Mouse (Mus musculus) urinary bladder, postnatal 10 days (tissue): ENCODE measurements around the gene Il6ra.

Experiments
- DNase-seq: peaks from one replicate; pipeline ENCODE4 v3.0.0; 2022; ENCODE audit warnings: low spot score

Il6ra gene

GRCm38 (mm10) chr3:89847596-89847995 is 65.4 kb downstream of the Il6ra start:
- no peak for DNase-seq

- no peak for DNase-seq
These were observed 65.9 kb downstream of the Il6ra start for GRCm38 (mm10) chr3:89847126-89847525.

GRCm38 (mm10) chr3:89845814-89846213 is 67.2 kb downstream of the Il6ra start:
- no peak for DNase-seq

GRCm38 (mm10) chr3:89843148-89843547 is 69.8 kb downstream of the Il6ra start:
- DNase-seq = no peak

- no peak for DNase-seq
These were observed 70.7 kb downstream of the Il6ra start for GRCm38 (mm10) chr3:89842258-89842657.

- DNase-seq = no peak
These were observed 77.6 kb downstream of the Il6ra start for GRCm38 (mm10) chr3:89835362-89835761.

- DNase-seq = no peak
These were observed 82.0 kb downstream of the Il6ra start, which contains the start of gene She for GRCm38 (mm10) chr3:89830815-89831591. She (plus strand) TSS chr3:89831370.

GRCm38 (mm10) chr3:89826295-89826694 is 86.7 kb downstream of the Il6ra start:
- no peak for DNase-seq

GRCm38 (mm10) chr3:89823594-89823993 is 89.4 kb downstream of the Il6ra start:
- DNase-seq = no peak

GRCm38 (mm10) chr3:89821548-89822480 is 91.2 kb downstream of the Il6ra start:
- no peak for DNase-seq

GRCm38 (mm10) chr3:89821096-89821513 is 91.9 kb downstream of the Il6ra start:
- DNase-seq = no peak

- no peak for DNase-seq
These were observed 92.5 kb downstream of the Il6ra start for GRCm38 (mm10) chr3:89820311-89821095.

- no peak for DNase-seq
These were observed 93.1 kb downstream of the Il6ra start for GRCm38 (mm10) chr3:89819897-89820296.

GRCm38 (mm10) chr3:89818605-89819004 is 94.4 kb downstream of the Il6ra start:
- DNase-seq = no peak

- no peak for DNase-seq
These were observed 95.9 kb downstream of the Il6ra start for GRCm38 (mm10) chr3:89817056-89817455.
